Mouse (Mus musculus) C2C12 (cell line): ENCODE measurements at regions not wholly inside any gene's neighbourhood (a gene's known extent, or its start where the extent isn't known, plus 50 kb on each side); places are given as distances from the start of the nearest gene placed in this dataset.

Experiments used
- CEBPB ChIP-seq: IDR thresholded peaks from one replicate; pipeline ENCODE4 v1.6.1; 2011; ENCODE audit warnings: low read depth, mild to moderate bottlenecking, control low read depth, moderate library complexity
- CTCF ChIP-seq: IDR thresholded peaks from one replicate; pipeline ENCODE4 v1.5.1; 2011; ENCODE audit not compliant: control insufficient read depth, insufficient read depth, insufficient read length
- FOSL1 ChIP-seq: IDR thresholded peaks from one replicate; pipeline ENCODE4 v1.8.0; 2011; ENCODE audit warnings: mild to moderate bottlenecking, low read length; ENCODE audit not compliant: poor library complexity, insufficient read depth, severe bottlenecking
- MAX ChIP-seq: IDR thresholded peaks from one replicate; pipeline ENCODE4 v1.6.1; 2011; ENCODE audit warnings: mild to moderate bottlenecking, control low read depth
- MYOD1 ChIP-seq: IDR thresholded peaks from one replicate; pipeline ENCODE4 v1.6.1; 2011; ENCODE audit warnings: low read depth; ENCODE audit not compliant: control insufficient read depth, insufficient read length
- MYOG ChIP-seq: IDR thresholded peaks from one replicate; pipeline ENCODE4 v1.6.1; 2011; ENCODE audit not compliant: control insufficient read depth, insufficient read length; ENCODE audit errors: extremely low read depth
- USF1 ChIP-seq: IDR thresholded peaks from one replicate; pipeline ENCODE4 v1.6.1; 2011; ENCODE audit warnings: low read depth, mild to moderate bottlenecking, control low read depth, moderate library complexity

DNA sequence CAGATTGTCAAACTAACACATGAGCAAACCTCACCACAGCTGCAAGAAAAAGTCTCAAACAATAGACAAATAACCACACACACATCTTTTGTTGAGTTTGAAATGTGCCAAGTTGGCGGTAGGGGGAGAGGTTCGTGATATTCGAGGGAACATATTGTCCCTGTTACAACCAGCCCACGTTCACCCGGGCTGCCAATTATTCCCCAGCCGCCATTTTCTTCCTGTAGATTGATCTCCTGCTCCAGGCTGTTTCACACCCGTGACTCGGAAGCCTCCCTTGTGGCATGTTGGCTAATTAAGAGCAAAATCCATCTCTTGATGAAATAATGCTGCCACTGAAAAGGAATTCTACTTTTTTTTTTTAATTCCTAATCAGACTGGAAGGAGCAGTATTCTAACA is 211.1 kb upstream of the Spred2 start:
- TF ChIP-seq CTCF (no peak), CEBPB (no peak), USF1 (no peak), FOSL1 (no peak), MYOG (no peak), MAX (no peak), MYOD1 (no peak)
